ENCODE assay signal across 12 mouse cellular contexts in the genomic region with DNA sequence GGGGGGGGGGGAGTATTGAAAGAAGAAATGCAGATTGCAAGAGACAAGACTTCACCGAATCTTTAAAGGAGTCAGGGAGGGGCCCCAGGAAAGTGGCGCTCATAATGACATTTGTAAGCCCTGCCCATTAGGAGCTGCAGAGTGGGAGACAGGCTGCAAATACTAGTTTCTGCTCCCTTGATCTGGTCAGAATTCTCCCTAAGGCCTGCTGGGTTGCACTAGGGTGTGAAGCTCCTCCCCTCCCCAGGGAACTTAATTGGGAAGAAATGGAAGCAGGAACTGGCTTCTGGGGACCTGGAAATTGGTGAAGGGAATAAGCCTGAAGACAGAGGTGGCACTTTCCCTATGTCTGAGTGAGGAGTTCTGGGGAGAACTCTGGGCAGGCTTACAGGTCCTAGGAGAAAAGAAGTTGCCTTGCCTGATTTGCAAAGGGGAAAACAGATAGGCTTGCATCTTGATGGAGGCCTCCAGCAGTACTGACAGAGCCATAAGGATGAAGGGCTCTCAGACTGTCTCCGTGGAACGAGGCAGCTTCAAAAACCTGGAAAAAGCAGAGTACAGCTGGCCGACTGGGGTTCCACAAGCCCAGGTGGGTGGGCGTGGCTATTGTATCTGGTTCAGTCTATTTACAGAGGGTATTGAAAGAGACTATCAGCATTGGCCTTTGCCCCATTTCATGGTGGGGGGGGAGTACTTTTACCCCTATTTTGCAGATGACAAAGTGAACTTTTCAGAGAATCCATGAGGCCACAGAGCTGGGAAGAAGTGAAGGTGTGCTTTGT.
DNase-seq lines count a peak whose midpoint lies in the region; ATAC-seq and TF ChIP-seq lines count a peak whose summit lies in the region.
"Had no signal": no experiment of that assay in that cellular context is flagged by ENCODE, and none has a peak within 500 bp of the region (broad histone marks: within the 10 kb centered on the region; RNA-seq: fewer than 3 reads in every experiment).

No protein-coding gene starts in this region.

- H3K4me2 ChIP-seq in kidney, embryonic 14.5 days (replicated peaks; ENCODE audit: low read depth, low read length), result no peak overlapping the region
- no peak overlapping the region for H3K4me2 ChIP-seq in liver, embryonic 14.5 days (ENCODE audit: low read depth)
- H3K4me2 ChIP-seq: embryonic facial prominence, embryonic 13.5 days had no signal

- TF ChIP-seq POLR2A in ES-Bruce4 (IDR thresholded peaks at IDR 0.05; ENCODE audit: insufficient read depth, low read length), result no peak

- ATAC-seq in kidney, embryonic 14.5 days (ENCODE audit: low FRiP score, low TSS enrichment), result 0 out of 2 replicates have a peak, but pooled peaks have one; percentile 44
- peak; percentile 41; the same call in 1 of the 2 replicates for ATAC-seq in liver, embryonic 14.5 days (ENCODE audit: insufficient read depth)
- ATAC-seq in erythroblast, adult 5-6 weeks (replicated peaks; ENCODE audit: low FRiP score, poor library complexity, severe bottlenecking), result no peak

- no peak overlapping the region for H3K27ac ChIP-seq in kidney, embryonic 14.5 days (ENCODE audit: low read depth, low read length)
- H3K27ac ChIP-seq in ES-Bruce4 (ENCODE audit: insufficient read depth, low read length), result 0 out of 2 replicates have a peak overlapping the region, but pooled peaks have one; percentile 20
- peak overlapping the region; percentile 76 for H3K27ac ChIP-seq in embryonic facial prominence, embryonic 10.5 days (replicated peaks)
- no peak overlapping the region for H3K27ac ChIP-seq in liver, embryonic 14.5 days
- H3K27ac ChIP-seq: embryonic facial prominence, embryonic 13.5 days had no signal

- TF ChIP-seq CTCF in ES-Bruce4 (IDR thresholded peaks at IDR 0.05; ENCODE audit: low read depth, low read length), result no peak
- TF ChIP-seq CTCF in liver, embryonic 14.5 days (IDR thresholded peaks at IDR 0.05; ENCODE audit: low read depth), result no peak

- H3K4me3 ChIP-seq in kidney, embryonic 14.5 days (ENCODE audit: low read length), result no peak overlapping the region
- no peak overlapping the region for H3K4me3 ChIP-seq in ES-Bruce4 (ENCODE audit: low read depth, low read length)
- H3K4me3 ChIP-seq in embryonic facial prominence, embryonic 10.5 days, result no peak overlapping the region
- no peak overlapping the region for H3K4me3 ChIP-seq in liver, embryonic 14.5 days (ENCODE audit: insufficient read depth in 1 of 2, low read depth in 2 of 2, low read length in 2 of 2)
- H3K4me3 ChIP-seq: embryonic facial prominence, embryonic 13.5 days had no signal

- peaks cover 18% of the 10 kb centered on the region; the same call in 1 of the 2 replicates for H3K4me1 ChIP-seq in kidney, embryonic 14.5 days (ENCODE audit: control insufficient read depth, insufficient read depth, low read length)
- H3K4me1 ChIP-seq in ES-Bruce4 (ENCODE audit: control insufficient read depth, insufficient read depth, low read length), result peaks cover 5% of the 10 kb centered on the region
- H3K4me1 ChIP-seq in embryonic facial prominence, embryonic 10.5 days, result peaks cover 51% of the 10 kb centered on the region
- peaks cover 0 to 17% of the 10 kb centered on the region in 2 experiments; a peak in 2 of 4 replicates for H3K4me1 ChIP-seq in liver, embryonic 14.5 days (replicated peaks; ENCODE audit: control insufficient read depth in 2 of 2, insufficient read depth in 2 of 2, low read length in 1 of 2)

- 22% methylated on average over 6 of the region's 6 CpGs for WGBS in kidney, embryonic 14.5 days
- 20% methylated on average over 6 of the region's 6 CpGs for WGBS in embryonic facial prominence, embryonic 10.5 days
- WGBS in liver, embryonic 14.5 days (ENCODE audit: insufficient replicate concordance), result 28% methylated on average over 6 of the region's 6 CpGs

- H3K27me3 ChIP-seq in kidney, embryonic 14.5 days (ENCODE audit: control insufficient read depth, insufficient read depth, low read length), result no peaks in the 10 kb centered on the region
- H3K27me3 ChIP-seq in ES-Bruce4 (ENCODE audit: control insufficient read depth, insufficient read depth, low read length, poor library complexity, severe bottlenecking), result no peaks in the 10 kb centered on the region
- H3K27me3 ChIP-seq in embryonic facial prominence, embryonic 10.5 days (replicated peaks; ENCODE audit: low read depth, poor library complexity, severe bottlenecking), result no peaks in the 10 kb centered on the region
- no peaks in the 10 kb centered on the region for H3K27me3 ChIP-seq in liver, embryonic 14.5 days (ENCODE audit: control insufficient read depth, insufficient read depth, low read length)
- H3K27me3 ChIP-seq: embryonic facial prominence, embryonic 13.5 days had no signal

- no peak for TF ChIP-seq EP300 in ES-Bruce4 (IDR thresholded peaks at IDR 0.05; ENCODE audit: insufficient read depth, low read depth, low read length)
- TF ChIP-seq EP300 in liver, embryonic 14.5 days (IDR thresholded peaks at IDR 0.05; ENCODE audit: low read depth), result no peak

- no peak overlapping the region for H3K9ac ChIP-seq in kidney, embryonic 14.5 days (ENCODE audit: low read depth, low read length)
- H3K9ac ChIP-seq in ES-Bruce4 (ENCODE audit: low read depth, poor library complexity, severe bottlenecking), result no peak overlapping the region
- H3K9ac ChIP-seq in liver, embryonic 14.5 days (replicated peaks), result no peak overlapping the region
- H3K9ac ChIP-seq: embryonic facial prominence, embryonic 13.5 days had no signal

- H3K9me3 ChIP-seq in kidney, embryonic 14.5 days (ENCODE audit: control insufficient read depth, low read length), result no peaks in the 10 kb centered on the region
- no peaks in the 10 kb centered on the region for H3K9me3 ChIP-seq in ES-Bruce4 (replicated peaks; ENCODE audit: control insufficient read depth, insufficient read depth, low read length, poor library complexity, severe bottlenecking)
- H3K9me3 ChIP-seq in embryonic facial prominence, embryonic 10.5 days, result no peaks in the 10 kb centered on the region
- no peaks in the 10 kb centered on the region for H3K9me3 ChIP-seq in liver, embryonic 14.5 days (ENCODE audit: control insufficient read depth, low read length)
- H3K9me3 ChIP-seq: embryonic facial prominence, embryonic 13.5 days had no signal

- no peaks in the 10 kb centered on the region for H3K36me3 ChIP-seq in kidney, embryonic 14.5 days (ENCODE audit: control insufficient read depth, insufficient read depth, low read length)
- no peaks in the 10 kb centered on the region for H3K36me3 ChIP-seq in ES-Bruce4 (ENCODE audit: control insufficient read depth, insufficient read depth, low read length, poor library complexity, severe bottlenecking)
- no peaks in the 10 kb centered on the region for H3K36me3 ChIP-seq in embryonic facial prominence, embryonic 10.5 days (replicated peaks)
- no peaks in the 10 kb centered on the region for H3K36me3 ChIP-seq in liver, embryonic 14.5 days (replicated peaks; ENCODE audit: control insufficient read depth, insufficient read depth, low read depth)
- H3K36me3 ChIP-seq: embryonic facial prominence, embryonic 13.5 days had no signal

- DNase-seq in kidney, postnatal 10 days, result no peak
- no peak for DNase-seq in embryonic facial prominence, embryonic 10.5 days (ENCODE audit: low spot score)
- peak; percentile 13 to 36 (median 35) for DNase-seq in liver, embryonic 14.5 days (ENCODE audit: low read depth in 3 of 3, low spot score in 3 of 3)
- DNase-seq in gastrocnemius, postnatal 4 days (ENCODE audit: low spot score in 2 of 2), result no peak
- DNase-seq in cerebellum, adult 18-20 months, result no peak
- DNase-seq: cerebellum, adult 8-10 months; heart, postnatal 36 days; kidney, postnatal 4 days had no signal

Comparison
In these comparisons a context has a peak if more than half of its experiments do, and no peak if none do; other contexts are left out.
1. H3K27ac ChIP-seq: peak in ES-Bruce4 (single experiment) and embryonic facial prominence, embryonic 10.5 days (single experiment); none in kidney, embryonic 14.5 days (single experiment) and liver, embryonic 14.5 days (single experiment).
2. DNase-seq: peak in liver, embryonic 14.5 days (3 of 3); none in kidney, postnatal 10 days (single experiment), embryonic facial prominence, embryonic 10.5 days (single experiment), gastrocnemius, postnatal 4 days (0 of 2) and cerebellum, adult 18-20 months (0 of 2).